Mouse (Mus musculus): ENCODE results near the gene Kifc5b.

Gene Kifc5b

DNA sequence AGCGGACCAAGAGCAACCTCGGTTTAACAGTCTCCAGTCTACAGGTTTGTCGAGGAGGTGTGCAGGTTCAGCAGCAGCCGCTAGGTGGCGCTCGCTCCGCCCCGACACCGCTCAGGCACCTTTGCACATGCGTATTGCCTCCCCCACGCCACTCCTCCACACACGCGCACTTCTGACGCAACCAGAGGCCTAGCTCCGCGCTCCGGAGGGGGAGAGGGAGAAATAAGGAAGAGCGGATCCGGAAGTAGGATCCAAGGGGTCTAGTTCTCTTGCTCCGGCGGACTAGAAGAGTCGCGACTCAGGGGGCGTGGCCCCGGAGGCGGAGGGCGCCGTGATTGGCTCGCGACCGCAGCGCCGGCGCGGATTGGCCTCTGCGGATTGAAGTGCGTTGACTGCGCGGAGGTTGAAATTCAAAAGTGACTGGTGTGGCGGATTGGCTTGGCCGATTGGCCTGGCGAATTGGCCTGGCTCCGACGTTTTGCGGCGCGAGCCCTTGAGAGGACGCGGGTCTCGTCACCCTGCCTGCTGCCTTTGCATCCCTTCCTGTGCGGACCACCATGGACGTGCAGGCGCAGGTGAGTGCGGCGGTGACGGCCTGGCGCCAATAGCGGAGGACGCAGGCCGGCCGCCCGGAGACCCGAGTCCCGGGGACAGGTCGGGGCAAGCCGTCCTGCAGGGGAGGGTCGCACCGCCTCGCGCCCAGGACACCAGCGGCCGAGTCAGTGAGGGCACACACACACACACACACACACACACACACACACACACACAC, at the start of gene Kifc5b:
TSS of gene Kifc5b (plus strand) at position 381 of the 772 bp plus-strand sequence.
- CTCF ChIA-PET: interaction anchor here (0.5 to 1.2 kb wide), 47 partner anchors 9 to 817 kb away, joined by 3 to 12 read pairs (median 4); partner anchors contain the start of genes Cuta (in 2 of the 4), Phf1 (in 1 of the 4), Uqcc2 (in 1 of the 4) and Zbtb9 (in 1 of the 4)
- POLR2A ChIA-PET: interaction anchor here (0.6 to 1.2 kb wide), 31 partner anchors 10 to 414 kb away, joined by 3 to 21 read pairs (median 4); partner anchors contain the start of genes Cuta (in 2 of the 4), Zbtb9 (in 2 of the 4), Phf1 (in 1 of the 4) and Syngap1 (in 1 of the 4)

DNA sequence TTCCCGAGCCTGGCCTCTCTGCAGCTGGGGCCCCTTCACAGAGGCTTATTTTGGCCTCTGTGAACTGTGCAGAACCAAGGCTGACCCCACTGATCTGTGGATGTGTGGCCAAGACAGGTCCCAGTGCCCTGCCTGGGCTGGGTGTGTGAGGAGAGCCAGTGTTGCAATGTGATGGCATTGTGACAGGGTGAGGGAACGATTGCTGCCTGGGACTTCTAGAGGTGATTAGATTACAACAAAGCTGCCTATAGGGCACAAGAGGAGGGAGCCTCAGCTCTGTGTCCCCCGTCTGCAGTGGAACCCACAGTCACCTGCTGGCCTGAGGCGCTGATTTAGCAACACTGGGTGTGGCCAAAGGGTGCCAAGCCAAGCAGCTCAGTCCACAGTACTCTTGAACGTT, 48.1 kb upstream of the Kifc5b start:
- CTCF ChIA-PET: interaction anchor here in 3 of 4 experiments (0.6 to 1.0 kb wide), 6 partner anchors 17 to 553 kb away, joined by 3 read pairs; no protein-coding TSS in a partner anchor
- POLR2A ChIA-PET: interaction anchor here in 3 of 4 experiments (0.9 to 1.4 kb wide), 4 partner anchors 65 to 169 kb away, joined by 3 to 4 read pairs (median 3); no protein-coding TSS in a partner anchor

DNA sequence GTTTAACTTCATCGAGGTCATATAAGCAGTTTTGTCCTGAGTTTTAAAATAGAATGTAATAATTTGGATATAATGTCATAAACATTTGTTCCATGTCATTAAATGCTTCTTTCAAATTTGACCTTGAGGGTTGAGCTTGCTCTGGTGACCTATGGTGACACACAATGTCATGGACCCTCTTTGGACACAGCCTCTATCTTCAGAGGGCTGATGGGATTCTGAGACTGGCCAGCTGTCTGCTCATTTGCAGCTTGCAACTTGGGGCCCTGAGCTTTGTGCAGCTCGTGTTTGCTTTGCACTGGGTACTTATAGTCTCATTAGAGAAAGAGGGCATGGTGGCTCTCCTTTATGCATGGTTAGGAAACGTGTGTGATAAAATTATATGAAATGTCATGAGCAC, 44.0 kb upstream of the Kifc5b start:
- ChIA-PET CTCF (no interaction called here), POLR2A (interaction anchor here in 1 of 4 experiments (0.6 kb wide), 1 partner anchor 91 kb away, joined by 3 read pairs; no protein-coding TSS in a partner anchor)

DNA sequence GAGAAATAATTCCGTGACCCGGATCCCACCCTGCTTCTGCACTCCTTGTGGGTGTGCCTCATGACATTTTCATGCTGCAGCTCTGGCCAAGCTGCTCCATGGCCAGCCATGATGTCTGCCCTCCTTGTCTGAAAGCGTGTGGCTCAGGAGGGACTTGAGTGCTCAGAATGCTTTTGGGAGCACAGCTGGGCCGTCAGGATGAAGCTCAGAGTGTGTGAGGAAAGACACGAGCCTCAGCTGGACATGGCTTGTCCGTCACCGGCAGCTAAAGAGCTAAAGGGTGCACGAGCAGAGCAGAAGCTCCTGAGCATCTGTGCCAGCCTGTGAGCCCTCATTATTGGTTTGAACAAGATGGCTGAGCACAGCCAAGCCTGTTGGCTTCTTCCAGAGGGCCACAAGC, 43.4 kb upstream of the Kifc5b start:
- ChIA-PET CTCF (interaction anchor here in 1 of 4 experiments (0.9 to 1.8 kb wide), 3 partner anchors 9 to 79 kb away, joined by 3 to 5 read pairs (median 4); no protein-coding TSS in a partner anchor), POLR2A (no interaction called here)

DNA sequence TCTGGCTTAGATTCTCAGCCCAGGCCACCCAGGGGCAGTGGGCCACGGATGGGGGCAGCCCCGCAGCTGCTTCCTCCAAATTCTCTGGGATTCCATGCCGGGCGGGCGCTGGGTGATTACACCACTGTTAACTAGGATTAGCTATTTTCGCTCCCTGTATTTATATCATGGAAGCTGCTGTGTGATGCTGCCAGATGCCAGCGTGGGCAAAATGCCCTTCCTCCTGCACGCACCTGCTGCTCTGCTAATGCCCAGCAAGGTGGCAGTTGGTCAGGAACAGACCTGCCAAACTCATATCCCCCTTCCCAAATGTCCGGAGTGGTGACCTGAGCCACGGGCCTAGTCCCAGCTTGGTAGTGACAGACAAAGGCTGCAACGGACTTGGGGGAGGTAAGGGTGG, 42.3 kb upstream of the Kifc5b start:
- ChIA-PET CTCF (interaction anchor here in 1 of 4 experiments (0.8 to 1.8 kb wide), 4 partner anchors 12 to 80 kb away, joined by 3 to 5 read pairs (median 4); no protein-coding TSS in a partner anchor), POLR2A (interaction anchor here in 1 of 4 experiments (1.5 kb wide), 1 partner anchor 158 kb away, joined by 3 read pairs; no protein-coding TSS in a partner anchor)

DNA sequence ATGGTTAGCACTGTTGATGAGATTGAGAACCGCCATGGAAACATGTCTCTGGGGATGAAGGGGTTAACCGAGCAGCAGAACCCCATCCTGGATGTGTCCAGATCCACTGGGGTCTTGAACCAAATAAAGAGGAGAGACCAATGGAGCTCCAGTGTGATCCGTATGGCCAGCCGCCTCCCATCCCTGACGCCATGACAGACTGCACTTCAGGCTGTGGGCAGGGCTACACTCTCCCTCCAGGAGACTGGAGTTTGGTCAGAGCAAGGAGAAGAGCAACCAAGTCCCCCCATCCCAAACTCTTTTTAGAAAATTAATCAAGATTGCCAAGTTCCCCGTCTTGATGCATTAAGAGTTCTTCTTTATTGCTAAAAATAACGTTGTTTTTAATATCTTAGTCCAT, 39.0 kb upstream of the Kifc5b start:
- CTCF ChIA-PET: interaction anchor here in 3 of 4 experiments (0.6 to 1.6 kb wide), 5 partner anchors 18 to 426 kb away, joined by 3 to 6 read pairs (median 3); no protein-coding TSS in a partner anchor
- POLR2A ChIA-PET: interaction anchor here in 3 of 4 experiments (0.5 to 1.7 kb wide), 5 partner anchors 31 to 201 kb away, joined by 3 to 5 read pairs (median 3); no protein-coding TSS in a partner anchor

DNA sequence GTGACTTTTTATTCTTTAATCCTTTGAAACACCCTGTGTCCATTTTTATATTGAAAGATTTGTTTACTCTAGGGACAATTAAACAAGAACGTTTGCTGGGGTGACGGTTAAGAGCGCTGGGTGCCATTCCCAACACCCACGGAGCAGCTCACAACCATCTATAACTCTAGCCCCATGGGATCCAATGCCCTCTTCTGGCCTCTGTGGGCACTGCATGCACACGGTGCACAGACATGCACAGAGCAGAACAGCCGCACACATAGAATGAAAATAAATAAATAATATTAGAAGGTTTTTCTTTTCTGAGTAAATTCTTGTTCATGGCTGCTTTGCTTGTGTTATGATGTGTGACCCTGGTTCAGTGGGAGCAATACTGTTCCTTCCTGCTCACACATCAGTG, 37.7 kb upstream of the Kifc5b start:
- CTCF ChIA-PET: interaction anchor here (0.6 to 1.6 kb wide), 13 partner anchors 16 to 1210 kb away, joined by 3 to 15 read pairs (median 5); no protein-coding TSS in a partner anchor
- POLR2A ChIA-PET: interaction anchor here in 1 of 4 experiments (0.6 kb wide), 1 partner anchor 161 kb away, joined by 3 read pairs; no protein-coding TSS in a partner anchor

DNA sequence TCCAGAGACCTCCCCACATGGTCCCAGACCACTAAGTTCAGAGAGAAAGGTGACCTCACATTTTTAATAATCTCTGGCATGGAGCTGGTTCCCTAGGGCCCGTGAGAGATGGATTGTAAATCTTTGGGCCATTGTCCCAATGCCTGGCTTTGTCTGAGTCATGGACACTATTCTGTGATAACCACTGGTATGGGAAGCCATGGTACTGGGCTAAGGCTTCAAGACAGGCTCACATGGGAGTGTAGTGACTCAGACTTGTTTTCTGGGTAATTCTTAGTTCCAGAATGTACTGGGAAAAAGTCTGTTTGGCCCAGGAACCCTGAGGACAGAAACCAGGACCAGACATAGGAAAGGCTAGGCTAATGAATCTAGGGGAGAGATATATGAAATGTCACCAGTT, 34.2 kb upstream of the Kifc5b start:
- CTCF ChIA-PET: interaction anchor here in 1 of 4 experiments (0.6 to 1.4 kb wide), 2 partner anchors 9 to 174 kb away, joined by 3 read pairs; no protein-coding TSS in a partner anchor
- POLR2A ChIA-PET: interaction anchor here in 2 of 4 experiments (0.6 to 0.7 kb wide), 2 partner anchors 15 to 88 kb away, joined by 3 read pairs; no protein-coding TSS in a partner anchor

DNA sequence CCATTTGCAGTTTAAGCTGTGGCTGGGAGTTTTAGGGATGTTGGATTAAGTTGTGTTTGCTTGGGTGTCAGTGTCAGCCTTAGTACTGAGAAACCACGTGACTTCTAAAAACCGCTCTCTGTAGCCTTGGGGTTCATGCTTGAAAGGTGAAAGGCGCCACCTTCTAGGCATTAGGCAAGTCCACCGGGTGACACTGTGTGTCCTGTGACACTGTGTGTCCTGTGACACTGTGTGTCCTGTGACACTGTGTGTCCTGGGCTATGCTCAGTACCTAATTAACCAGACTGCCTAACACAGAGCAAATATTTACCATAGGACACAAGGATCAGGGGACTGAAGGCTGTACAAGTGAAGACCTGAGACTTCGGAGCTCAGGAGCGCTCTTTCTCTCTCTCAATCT, 33.3 kb upstream of the Kifc5b start:
- ChIA-PET CTCF (interaction anchor here in 2 of 4 experiments (1.9 to 4.6 kb wide), 6 partner anchors 12 to 224 kb away, joined by 11 to 41 read pairs (median 14); partner anchors contain the start of gene Atp6v0e (in 1 of the 2)), POLR2A (interaction anchor here in 2 of 4 experiments (0.5 to 2.2 kb wide), 2 partner anchors 73 to 193 kb away, joined by 4 to 6 read pairs; no protein-coding TSS in a partner anchor)

DNA sequence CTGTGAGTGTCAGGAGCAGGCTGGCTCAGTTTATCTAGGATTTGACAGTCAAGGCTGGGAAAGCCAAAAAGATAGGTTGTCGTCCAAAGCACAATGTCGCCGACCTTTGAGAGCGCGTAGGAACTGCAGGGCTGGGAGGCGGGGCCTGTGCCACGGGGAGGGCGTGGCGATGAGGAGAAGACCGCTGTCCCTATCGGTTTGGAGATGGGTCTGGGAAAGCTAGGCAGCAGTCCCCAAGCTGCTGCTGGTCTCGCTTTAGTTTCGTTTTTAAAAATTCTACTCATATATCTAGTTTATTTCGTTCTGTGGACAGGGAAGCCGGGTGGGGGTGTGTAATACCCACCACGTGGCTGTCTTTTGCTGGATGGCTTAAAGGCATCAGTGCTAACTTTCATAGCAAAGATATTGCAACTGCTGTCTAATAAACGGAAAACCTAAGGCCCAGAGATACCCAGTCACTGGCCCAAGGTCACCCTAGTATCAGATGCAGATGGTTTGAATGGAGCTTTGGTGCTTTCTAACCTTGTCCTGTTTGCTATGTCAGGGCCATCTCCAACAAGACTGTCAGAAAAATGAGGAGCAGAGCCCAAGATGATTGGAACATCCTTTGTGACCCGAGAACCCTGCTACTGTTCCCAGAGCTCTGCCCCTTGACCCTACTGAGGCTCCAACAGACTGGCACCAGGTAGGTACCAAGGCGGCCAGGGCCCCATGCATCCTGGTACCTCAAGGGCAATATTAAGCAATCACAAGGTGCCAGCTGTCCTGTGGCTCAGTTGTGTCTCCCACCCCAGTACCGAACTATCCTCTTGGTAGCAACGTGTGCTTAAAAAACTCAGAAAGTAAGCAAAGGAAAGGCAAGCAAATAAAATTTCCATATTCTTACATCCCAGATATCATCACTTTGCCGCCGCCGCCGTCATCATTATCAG, 31.6 kb upstream of the Kifc5b start:
- CTCF ChIA-PET: interaction anchor here (0.5 to 4.6 kb wide), 43 partner anchors 8 to 434 kb away, joined by 3 to 41 read pairs (median 4); partner anchors contain the start of genes Atp6v0e (in 2 of the 4), Kifc5b (in 1 of the 4) and Phf1 (in 1 of the 4)
- POLR2A ChIA-PET: interaction anchor here (0.6 to 2.2 kb wide), 16 partner anchors 10 to 225 kb away, joined by 3 to 11 read pairs (median 4); partner anchors contain the start of genes Atp6v0e (in 2 of the 4), Crebrf (in 1 of the 4), Kifc5b (in 1 of the 4) and Zbtb9 (in 1 of the 4)

DNA sequence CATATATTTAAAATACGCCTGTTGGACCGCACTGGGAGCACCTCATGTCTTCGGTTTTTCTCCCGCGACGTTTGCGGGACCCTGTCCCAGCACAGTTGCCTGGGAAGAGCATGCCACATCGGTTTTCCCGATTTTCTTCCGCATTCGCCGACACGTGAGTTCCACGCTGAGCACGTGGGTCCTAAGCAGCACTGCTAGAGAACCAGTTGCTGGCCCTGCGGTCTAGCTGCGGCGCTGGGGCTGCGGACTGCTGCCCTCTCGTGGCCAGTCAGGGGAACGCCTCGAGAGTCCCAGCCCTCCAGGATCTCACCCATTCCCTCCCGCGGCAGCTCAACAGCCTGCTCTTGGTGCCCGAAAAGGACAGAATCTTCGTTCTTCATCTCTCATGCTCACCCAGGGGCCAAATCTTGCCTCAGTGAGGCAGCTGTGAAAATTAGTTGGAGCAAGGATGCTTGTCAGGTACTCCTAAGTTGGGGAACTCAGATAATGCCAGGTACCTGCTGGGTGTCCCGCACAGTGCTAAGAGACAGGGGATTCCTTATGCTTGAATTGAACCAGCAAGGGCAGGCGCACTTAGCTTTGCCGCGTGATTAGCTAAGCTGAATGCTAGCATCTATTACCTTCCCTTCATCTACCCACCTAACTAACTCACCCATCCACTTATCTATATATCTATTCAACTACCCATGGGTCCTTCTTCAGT, 30.7 kb upstream of the Kifc5b start:
- ChIA-PET POLR2A (interaction anchor here in 3 of 4 experiments (0.6 to 1.7 kb wide), 12 partner anchors 9 to 226 kb away, joined by 3 to 11 read pairs (median 4); partner anchors contain the start of genes Atp6v0e (in 2 of the 3), Crebrf (in 1 of the 3), Kifc5b (in 1 of the 3) and Zbtb9 (in 1 of the 3)), CTCF (interaction anchor here (0.6 to 4.6 kb wide), 37 partner anchors 9 to 435 kb away, joined by 3 to 41 read pairs (median 4); partner anchors contain the start of genes Atp6v0e (in 2 of the 4), Kifc5b (in 1 of the 4) and Phf1 (in 1 of the 4))

DNA sequence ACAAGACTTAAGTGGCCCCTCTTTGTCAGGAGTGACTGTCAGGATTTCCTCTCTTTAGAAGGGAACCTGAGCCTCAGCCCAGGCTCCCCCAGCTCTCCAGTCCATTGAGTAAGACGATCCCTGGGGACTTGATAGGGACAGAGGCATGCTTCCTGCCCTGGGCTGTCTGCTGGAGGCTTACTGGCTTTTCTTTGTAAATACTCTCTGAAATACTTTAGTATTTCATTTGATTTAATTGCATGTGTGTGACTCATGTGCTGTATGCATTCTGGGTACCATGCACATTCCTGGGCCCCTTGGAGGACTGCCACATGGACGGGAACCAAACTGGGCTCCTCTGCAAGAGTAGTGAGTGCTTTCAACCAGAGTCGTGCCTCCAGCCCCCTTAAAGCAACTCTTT, 29.0 kb upstream of the Kifc5b start:
- ChIA-PET POLR2A (interaction anchor here in 1 of 4 experiments (1.1 kb wide), 1 partner anchor 96 kb away, joined by 4 read pairs; no protein-coding TSS in a partner anchor), CTCF (interaction anchor here in 3 of 4 experiments (0.6 to 4.6 kb wide), 5 partner anchors 8 to 426 kb away, joined by 3 to 34 read pairs (median 11); no protein-coding TSS in a partner anchor)

DNA sequence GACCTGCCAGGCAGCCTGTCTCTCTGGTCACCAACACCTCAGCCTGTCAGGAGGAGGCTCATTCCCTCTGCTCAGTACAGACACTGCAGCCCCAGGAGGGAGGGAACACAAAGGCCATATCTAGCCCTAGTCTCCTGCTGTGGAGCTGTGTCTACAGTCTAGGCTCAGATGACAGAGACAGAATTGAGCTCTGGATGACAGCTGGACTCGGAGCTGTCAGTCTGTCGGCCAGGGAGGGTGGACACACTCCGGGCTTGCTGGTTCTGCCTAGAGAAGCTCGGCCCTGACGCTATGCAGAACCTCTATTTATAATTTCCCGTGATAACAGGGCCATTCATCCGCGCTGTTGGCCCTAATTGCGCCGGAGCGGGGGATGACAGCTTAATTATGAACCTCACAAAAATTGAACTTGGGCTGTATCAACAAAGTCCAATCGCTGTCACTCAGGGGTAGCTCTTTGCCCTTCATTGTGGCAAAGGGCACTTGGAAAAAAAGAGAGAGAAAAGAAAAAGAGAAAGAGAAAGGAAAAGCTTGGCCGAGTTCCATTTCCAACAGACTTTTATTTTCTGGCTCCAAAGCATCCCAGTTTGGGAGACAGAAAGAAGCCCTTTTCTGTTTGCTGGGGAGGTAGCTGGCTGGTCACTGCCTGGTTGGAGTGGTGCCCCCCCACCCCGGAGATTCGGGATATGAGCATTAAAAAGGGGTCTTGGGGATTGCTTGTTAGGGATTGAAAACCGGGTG, 24.1 kb upstream of the Kifc5b start:
- ChIA-PET POLR2A (interaction anchor here in 1 of 4 experiments (0.5 to 0.7 kb wide), 2 partner anchors 111 to 125 kb away, joined by 4 to 5 read pairs; no protein-coding TSS in a partner anchor), CTCF (interaction anchor here in 3 of 4 experiments (0.5 to 1.0 kb wide), 6 partner anchors 98 to 435 kb away, joined by 3 to 6 read pairs (median 3); no protein-coding TSS in a partner anchor)

DNA sequence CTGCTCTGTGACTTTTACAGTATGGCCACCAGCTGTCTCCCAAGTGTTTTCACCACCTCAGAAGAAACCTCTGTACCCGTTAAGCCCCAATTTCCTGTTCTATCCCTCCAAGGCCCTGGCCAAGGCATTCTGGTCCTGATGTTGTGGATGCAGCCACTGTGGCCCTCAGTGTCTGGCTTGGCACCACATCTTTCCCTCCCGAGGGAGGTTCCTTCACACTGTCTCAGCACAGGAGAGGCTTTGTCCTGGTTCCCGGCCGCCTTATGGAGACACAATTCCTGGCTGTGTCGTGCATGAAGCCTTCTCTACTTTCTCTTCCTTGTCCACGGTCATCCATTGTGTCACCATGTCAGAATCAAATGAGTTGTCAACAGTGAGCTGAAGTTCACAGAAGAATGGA, 23.4 kb upstream of the Kifc5b start:
- ChIA-PET CTCF (interaction anchor here in 3 of 4 experiments (0.6 to 3.9 kb wide), 5 partner anchors 8 to 216 kb away, joined by 3 to 23 read pairs (median 3); no protein-coding TSS in a partner anchor), POLR2A (interaction anchor here in 1 of 4 experiments (0.5 to 0.7 kb wide), 2 partner anchors 112 to 125 kb away, joined by 4 to 5 read pairs; no protein-coding TSS in a partner anchor)

DNA sequence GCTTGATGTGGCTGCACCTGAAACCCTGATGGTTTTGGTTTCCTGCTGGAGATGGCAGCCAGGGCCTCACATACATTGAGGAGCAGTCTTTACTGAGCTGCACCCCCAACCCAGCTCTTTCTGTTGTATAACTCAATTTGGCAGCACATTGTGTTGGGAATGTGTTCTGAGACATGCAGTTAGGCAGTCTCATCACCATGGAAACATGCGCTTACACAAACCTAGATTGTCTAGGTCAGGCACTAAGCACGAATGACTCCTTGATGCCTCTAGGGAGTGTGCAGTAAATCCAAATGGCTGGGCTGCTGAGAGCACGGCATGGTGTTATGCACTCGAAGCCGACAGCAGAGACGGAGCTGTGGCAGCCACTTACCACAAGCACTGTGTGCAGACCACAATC, 22.5 kb upstream of the Kifc5b start:
- POLR2A ChIA-PET: interaction anchor here in 2 of 4 experiments (0.6 to 1.8 kb wide), 2 partner anchors 8 to 98 kb away, joined by 3 to 4 read pairs; no protein-coding TSS in a partner anchor
- CTCF ChIA-PET: interaction anchor here in 3 of 4 experiments (0.6 to 3.9 kb wide), 8 partner anchors 8 to 790 kb away, joined by 3 to 23 read pairs (median 6); no protein-coding TSS in a partner anchor
